Mouse (Mus musculus): ENCODE measurements around the gene BC051142.
"Not testable (repeated sequence)": the region's sequence is repeated elsewhere in the genome, so short reads cannot be mapped to it uniquely, and the experiment has no call there.

The BC051142 gene

DNA sequence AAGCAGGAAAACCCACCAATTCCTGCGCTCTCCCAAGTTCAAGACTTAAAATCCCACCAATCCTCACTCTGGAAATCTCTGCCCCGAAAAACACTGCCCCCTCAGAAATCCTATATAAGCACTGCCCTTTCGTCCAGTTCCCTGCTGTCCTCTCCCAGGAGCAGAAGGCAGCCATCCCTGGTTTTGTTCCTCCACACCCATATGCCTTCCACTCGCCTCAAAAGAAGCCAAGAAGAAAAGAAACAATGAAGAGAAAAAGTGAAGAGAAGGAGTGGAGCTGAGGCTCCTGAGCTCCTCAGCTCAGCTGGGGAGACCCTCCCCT, 735 bp downstream of the BC051142 start:
- no peak for DNase-seq (ENCODE audit: low read depth)

DNA sequence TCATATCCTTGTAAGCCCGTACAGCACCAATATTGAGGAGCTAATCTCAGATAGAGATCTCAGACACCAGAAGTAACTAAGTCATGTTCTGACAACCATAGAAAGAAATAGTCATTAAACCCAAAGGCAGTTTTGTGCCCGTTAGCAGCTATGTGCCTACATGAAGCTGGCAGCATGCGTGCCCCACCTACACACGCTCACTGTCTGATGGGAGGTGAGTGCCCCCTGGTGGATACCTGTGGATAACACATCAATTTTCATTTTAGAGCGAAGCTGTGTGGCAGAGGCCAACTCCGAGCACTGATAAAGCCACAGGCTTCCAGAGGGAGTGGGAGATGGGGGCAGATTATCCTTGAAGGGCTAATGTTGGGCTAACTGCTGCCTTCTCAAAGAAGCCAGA, 12.5 kb downstream of the BC051142 start:
- peak; percentile 43 for DNase-seq (ENCODE audit: low read depth)

DNA sequence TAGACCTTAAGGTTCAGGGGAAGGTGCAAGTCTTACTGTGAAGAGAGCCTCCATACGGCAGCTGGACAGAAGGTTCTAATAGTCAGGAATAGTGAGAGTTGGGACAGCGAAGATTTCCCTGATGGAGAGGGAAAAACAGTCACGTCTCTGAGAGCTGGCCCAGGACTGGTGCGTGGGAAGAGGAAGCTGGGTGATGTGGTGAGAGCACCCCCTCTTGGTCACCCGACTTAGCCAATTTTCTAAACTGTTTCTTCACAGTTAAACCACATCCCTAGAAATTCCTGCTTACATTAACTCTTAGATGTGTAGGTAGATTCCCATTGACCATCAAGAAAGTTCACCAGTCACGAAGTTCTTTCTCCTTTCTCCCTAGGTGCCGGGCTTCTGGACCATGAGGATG, 21.4 kb downstream of the BC051142 start:
- DNase-seq (ENCODE audit: low read depth), result no peak

DNA sequence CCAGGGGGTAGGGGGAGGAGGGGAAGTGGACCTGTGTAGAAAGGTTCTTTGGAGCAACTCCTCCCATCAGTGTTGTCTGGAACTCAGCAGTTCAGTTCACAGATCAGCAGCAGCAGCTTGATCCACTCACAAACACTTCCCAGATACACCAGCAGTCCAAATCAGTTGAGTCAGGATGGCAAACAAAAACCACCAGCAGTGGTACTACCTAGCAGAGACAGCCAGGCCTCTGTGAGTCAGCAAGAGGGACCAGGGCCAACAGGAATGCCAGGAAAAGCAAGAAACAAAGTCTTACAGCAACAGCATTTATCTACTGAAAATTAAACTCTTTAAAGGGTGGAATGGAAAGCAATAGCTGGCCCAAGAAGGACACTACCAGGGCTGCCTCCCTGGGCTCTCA, 29.0 kb downstream of the BC051142 start:
- no peak for DNase-seq (ENCODE audit: low read depth)

DNA sequence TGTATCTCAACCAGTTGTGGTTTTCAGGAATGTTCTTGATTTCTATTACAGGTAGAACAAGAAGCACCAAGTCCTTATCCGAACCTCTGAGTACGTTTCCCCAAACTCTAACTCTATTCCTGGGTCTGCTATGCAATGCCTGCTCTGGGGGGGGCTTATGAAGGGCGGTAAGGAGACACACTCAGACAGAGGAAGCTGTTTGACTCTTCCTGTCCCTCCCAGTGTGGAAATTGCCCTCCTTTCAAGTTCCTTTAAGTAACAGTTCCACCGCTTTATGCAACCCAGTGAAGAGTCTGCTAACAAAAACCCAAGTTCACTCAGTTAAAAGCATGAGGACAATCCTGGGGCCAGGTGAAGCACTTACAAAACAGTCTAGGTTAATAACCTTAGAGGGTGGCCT, 38.5 kb downstream of the BC051142 start:
- DNase-seq (ENCODE audit: low read depth), result no peak

DNA sequence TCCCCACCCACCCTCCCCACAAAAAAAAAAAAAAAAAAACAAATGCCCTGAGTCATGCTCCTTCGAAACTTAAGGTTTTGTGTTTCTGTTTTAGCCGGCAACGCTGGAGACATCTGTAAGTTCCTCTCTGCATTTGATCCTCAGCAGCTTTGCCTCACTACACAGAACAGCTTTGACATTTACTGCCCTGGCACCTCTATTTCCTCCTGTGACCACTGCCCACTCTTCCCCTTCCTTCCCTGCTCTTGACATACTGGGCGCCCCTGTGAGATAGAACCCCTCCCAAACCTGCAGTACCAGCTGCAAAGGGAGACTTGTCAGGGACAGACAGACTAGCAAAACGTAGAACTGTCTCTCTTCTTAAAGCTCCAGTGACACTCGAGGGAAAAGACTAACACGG, 39.0 kb downstream of the BC051142 start:
- no peak for DNase-seq (ENCODE audit: low read depth)

DNA sequence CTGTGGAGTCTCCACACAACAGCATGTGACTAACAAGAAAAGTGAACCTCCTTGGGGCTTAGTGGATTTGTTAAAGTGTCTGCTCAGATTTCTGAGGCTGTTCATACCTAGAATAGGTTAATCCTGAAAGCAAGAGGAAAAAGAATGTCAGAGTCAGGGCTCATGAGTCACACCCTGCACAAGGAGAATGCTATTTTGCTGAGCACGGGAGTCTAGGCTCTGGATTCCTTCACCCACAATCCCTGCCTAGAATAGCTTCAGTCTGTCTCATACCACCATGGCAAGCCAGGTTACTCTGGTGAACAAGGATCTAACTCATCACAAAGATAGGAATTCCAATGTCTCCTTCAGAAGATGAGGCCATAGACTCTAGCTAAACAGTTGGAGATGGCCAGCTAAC, 40.0 kb downstream of the BC051142 start:
- no peak for DNase-seq (ENCODE audit: low read depth)

DNA sequence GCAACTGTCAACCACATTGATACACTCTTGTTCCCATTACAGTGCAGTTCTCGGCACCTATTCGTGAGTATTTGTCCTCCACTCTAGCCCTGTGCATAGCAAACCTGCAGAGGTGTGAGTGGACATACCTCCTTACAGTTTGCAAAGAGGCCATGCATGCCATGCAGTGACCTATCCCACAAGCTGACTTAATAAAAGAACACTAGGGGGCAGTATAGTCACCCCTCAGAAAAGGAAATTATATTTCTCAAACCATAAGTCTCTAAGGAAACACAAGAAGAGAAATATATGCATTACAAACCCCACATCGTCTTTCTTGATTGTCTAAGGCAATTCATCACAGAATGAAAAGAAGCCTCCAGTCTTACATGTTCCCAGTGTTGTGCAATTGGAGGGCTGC, 41.2 kb downstream of the BC051142 start:
- DNase-seq (ENCODE audit: low read depth), result no peak

DNA sequence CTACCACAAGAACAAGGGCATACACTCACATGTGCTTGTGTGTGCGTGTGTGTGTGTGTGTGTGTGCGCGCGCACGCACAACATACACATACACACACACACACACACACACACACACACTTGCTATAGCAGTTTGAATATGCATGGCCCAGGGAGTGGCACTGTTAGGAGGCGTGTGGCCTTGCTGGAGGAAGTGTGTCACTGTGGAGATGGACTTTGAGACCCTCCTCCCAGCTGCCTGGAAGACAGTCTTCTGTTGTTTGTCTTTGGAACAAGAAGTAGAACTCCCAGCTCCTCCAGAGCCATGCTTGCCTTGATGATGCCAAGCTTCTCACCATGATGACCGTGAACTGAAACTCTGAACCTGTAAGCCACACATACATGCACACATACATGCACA, 43.4 kb downstream of the BC051142 start:
- DNase-seq (ENCODE audit: low read depth), result no peak

DNA sequence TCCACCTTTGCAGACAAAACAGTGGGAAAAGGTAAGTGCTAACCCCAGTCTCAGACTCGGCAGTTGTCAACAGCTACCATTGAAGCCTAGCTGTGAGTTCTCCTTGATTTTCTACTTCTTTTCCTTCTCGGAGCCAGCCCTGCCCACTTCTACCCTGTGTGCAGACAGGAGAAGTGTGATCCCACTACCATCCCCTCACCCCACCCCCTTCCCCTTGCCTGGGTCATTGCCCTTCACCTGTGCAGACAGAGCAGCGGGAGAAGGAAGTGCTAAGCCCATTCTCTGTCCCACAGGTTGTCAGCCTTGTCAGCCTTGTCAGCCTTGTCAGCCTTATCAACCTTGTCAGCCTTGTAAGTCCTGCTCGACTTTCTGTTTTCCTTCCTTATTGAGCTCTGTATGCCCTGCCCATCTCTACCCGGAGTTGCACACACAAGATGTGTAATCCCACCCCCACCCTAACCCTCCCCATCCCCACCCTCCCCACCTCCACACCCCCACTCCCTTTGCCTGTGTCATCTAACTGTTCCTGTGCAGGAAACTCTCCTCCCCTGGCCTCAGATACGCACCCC, 49.9 kb downstream of the BC051142 start:
- no peak for DNase-seq (ENCODE audit: low read depth)

DNA sequence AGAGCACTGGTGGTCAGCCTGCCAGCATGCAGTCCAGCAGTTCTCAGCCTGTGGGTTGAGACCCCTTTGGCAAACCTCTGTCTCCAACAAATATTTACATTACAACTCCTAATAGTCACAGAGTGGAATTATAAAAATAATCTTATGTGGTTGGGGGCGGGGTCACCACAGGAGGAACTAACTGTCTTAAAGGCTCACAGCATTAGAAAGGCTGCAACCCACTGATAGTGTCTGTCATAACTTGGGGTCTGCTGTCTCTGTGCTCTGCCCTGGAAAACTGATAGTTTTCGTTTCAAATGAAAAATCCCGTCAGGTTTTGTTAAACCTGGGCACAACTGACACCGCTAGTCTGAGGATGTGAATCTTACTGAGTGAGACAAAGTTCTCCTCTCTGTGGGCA, 59.0 kb downstream of the BC051142 start:
- DNase-seq (ENCODE audit: low read depth), result no peak

DNA sequence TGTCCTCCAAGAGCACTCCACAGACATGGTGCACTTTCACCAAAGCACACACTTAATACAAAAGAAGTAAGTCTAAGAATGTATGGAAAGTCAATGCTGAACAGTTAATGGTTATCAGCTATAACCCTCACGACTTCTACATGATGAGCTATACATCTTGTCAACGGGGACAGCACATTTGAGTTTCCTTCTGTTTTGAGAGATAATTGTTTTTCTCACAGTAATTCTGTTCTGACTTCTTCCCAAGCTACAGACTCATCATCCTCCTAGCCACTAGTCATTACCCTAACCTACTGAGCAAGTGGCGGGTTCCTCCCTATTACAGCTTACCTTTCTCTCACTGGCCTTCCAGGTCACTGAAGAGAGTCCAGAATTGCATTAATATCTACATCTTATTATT, 60.6 kb downstream of the BC051142 start:
- DNase-seq (ENCODE audit: low read depth), result no peak

DNA sequence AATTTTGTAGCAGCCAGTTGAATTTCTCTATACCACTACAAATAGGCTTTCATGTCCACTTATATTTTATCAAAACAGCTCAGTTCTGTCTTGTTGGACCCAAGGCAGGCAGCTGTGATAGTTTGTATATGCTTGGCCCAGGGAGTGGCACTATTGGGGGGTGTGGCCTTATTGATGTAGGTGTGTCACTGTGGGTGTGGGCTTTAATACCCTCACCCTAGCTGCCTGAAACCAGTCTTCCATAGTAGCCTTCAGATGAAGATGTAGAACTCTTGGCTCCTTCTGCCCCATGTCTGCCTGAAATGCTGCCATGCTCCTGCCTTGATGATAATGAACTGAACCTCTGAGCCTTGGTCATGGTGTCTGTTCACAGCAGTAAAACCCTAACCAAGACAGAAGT, 67.3 kb downstream of the BC051142 start:
- not testable (repeated sequence) for DNase-seq (ENCODE audit: low read depth)

DNA sequence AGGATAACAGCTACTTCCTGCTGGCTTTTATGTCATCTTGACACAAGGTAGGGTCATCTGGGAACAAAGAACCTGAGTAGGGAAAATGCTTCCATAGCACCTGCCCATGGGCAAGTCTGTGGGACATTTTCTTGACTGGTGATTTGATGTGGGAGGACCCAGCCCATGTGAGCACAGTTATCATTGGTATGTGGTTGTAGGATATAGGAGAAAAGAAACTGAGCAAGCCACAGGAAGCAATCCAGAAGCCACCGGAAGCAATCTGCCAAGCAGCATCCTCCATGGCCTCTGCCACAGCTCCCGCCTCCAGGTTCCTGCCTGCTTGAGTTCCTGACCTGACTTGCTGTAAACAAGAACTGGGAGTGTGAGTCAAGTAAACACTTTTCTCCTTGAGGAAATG, 71.9 kb downstream of the BC051142 start:
- no peak for DNase-seq (ENCODE audit: low read depth)

DNA sequence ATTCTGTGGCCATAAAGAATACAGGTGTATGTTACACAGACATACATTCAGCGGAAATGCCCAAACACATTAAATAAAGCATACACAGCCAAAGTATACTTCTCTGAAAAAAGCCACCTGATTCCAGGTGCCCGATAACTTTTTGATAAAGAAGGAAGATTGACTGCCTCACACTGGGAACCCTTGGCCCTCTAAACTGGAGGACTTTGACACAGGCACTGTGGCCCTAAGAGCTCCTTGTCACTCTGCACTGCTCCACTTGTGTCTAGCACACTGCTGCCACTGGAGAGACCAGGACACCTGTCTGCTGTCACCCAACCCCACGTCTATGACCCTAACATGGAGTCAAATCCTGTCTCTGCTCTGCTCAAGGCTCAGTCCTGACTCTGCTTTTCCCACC, 76.4 kb downstream of the BC051142 start:
- DNase-seq (ENCODE audit: low read depth), result no peak

DNA sequence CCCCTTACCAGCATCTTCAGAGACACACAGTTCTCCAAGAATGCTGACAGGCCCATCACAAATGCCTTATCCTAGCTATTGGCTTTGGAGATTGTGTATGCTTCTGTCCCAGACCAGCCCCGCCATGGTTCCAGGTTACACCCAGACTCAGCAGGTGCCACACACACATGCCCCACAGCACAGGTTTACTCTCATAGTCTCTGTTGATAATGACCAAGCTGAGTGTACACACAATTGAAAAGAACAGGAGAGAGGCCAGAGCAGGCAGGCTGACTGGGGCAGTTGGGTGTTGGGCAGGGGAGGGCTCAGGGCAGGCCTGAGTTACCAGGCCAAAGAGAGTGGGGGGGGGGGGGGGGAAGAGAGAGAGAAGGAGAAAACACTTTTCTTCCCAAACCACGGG, 77.8 kb downstream of the BC051142 start:
- DNase-seq (ENCODE audit: low read depth), result no peak

DNA sequence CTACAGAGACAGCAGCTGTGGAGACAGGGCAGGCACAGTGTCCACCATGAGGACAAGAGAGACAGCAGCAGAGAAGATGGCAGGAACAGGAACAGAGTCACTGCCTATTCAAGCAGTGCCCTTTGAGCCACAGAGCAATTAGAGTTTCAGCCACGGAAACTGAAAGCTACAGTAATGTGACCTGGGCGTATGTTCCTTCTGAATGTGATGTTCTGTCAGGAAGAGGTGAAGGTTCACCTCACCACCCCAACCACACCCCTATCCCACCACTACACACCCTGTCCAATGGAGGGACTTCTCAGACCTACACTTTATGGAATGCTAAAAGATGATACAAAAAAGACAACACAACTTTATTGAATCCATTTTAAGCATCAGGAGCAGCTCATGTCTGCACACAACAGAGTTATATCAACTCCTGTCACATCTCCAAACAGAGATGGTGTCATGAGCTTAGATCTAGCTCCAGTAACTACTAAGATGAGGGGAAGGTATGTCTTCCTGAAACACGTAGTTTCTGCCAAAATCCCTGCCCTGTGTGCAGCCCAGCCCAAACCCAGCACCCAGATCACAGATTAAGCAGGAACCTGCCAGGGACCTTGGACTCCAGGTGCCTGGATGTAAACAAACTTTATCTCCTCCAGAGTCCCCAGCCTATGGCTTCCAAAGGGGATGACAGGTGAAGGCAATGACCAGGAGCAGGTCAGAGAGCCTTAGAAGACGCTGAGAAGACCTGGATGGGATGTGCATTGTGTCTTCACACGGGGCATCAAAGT, 78.8 kb downstream of the BC051142 start, which contains the start of gene Btnl4:
Btnl4 (minus strand) TSS at position 81 of the 776 bp plus-strand sequence.
- DNase-seq (ENCODE audit: low read depth), result not testable (repeated sequence)

DNA sequence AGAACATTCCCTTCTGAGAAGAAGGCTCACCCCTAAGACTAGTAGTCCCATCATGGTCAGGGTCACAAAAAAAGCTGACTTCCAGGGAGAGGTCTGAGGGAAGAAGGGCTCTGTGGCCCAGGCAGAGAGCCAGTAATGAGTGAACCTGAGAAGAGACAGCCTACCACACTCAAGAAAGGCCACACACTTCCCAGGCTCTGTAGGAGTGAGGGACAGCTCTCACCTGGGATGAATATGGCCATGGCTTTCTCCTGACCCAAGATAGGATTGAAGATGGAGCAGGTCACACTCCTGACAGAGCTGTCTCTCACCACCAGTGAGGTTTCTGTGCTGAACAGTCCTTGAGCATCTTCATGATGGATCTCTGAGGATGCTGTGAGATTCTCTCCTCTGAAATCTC, 94.2 kb downstream of the BC051142 start:
- no peak for DNase-seq (ENCODE audit: low read depth)

DNA sequence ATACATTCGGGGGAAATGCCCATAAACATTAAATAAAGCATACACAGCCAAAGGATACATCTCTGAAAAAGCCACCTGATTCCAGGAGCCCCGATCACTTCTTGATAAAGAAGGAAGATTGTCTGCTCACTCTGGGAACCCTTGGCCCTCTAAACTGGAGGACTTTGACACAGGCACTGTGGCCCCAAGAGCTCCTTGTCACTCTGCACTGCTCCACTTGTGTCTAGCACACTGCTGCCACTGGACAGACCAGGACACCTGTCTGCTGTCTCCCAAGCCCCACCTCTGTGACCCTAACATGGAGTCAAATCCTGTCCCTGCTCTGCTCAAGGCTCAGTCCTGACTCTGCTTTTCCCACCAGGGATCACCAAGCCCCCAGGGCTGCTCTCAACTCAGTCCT, 96.5 kb downstream of the BC051142 start:
- not testable (repeated sequence) for DNase-seq (ENCODE audit: low read depth)

DNA sequence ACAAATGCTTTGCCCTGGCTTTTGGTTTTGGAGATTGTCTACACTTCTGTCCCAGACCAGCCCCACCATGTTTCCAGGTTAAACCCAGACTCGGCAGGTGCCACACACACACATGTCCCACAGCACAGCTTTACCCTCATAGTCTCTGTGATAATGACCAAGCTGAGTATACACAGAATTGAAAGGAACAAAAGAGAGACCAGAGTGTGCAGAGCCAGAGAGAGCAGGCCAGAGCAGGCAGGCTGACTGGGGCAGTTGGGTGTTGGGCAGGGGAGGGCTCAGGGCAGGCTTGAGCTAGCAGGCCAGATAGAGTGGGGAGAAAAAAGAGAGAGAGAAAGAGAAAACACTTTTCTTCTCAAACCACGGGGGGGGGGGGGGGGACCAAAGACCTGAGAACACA, 97.9 kb downstream of the BC051142 start:
- DNase-seq (ENCODE audit: low read depth), result no peak

DNA sequence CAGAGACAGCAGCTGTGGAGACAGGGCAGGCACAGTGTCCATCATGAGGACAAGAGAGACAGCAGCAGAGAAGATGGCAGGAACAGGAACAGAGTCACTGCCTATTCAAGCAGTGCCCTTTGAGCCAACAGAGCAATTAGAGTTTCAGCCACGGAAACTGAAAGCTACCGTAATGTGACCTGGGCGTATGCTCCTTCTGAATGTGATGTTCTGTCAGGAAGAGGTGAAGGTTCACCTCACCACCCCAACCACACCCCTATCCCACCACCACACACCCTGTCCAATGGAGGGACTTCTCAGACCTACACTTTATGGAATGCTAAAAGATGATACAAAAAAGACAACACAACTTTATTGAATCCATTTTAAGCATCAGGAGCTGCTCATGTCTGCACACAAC, 98.7 kb downstream of the BC051142 start:
- not testable (repeated sequence) for DNase-seq (ENCODE audit: low read depth)

DNA sequence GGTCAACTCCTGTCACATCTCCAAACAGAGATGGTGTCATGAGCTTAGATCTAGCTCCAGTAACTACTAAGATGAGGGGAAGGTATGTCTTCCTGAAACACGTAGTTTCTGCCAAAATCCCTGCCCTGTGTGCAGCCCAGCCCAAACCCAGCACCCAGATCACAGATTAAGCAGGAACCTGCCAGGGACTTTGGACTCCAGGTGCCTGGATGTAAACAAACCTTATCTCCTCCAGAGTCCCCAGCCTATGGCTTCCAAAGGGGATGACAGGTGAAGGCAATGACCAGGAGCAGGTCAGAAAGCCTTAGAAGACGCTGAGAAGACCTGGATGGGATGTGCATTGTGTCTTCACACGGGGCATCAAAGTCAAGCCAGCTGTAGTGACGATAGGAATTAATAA, 99.1 kb downstream of the BC051142 start:
- not testable (repeated sequence) for DNase-seq (ENCODE audit: low read depth)

DNA sequence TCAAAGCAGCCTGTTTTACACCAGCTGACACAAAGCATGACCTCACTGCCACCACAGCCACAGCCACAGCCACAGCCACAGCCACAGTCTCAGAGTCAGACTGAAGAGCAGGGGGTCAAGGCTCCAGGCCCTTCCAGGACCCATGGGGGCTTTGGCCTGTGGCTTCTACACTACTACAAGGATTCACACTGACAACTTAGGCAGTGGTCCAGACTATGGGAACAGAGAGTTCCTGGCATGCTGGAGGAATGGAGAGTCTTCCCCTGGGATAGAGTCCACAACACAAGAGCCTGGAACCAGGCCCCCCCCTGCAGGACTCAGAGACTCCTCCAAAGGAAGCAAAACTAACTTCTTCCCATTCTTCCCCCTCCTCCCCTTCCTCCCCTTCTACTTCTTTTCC, 109.0 kb downstream of the BC051142 start:
- DNase-seq (ENCODE audit: low read depth), result no peak
